Mouse (Mus musculus): ENCODE data around the gene Prima1.

Prima1 gene

DNA sequence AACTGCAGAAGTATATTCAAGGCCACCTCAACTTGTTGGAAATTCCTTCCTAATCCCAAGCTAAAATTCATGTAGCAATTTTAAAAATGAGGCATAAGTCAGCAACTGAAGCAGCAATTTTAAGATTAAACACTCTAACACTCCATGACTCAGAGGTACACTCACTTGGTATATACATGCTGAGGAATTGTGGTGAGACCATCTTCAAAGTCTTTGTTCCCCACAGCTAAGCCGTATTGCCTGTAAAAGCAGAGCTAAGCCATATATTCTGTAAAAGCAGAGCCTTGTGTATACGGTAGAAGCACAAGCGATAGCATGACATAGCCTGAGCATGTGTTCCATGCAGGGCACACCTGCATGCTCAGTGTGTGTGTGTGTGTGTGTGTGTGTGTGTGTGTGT, 86.5 kb downstream of the Prima1 start:
- no peak for DNase-seq (ENCODE audit: low read depth, low spot score)

DNA sequence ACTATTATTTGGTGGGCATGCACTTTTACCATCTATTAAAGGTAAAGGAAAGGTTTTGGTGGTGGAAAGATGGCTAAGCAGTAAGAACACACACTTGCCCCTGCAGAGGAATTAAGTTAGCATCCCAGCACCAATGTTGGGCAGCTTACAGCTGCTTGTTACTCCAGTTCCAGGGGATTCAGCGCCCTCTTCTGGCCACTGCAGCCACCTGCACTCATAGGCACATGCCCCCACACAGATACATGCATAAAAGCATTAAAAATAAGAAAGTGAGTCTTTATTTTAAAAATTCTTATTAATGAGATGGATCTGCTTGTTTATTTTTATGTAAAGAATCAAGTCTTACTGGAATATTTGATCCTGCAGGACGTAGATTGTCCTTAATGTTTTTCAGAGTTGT, 87.0 kb downstream of the Prima1 start:
- no peak for DNase-seq (ENCODE audit: low read depth, low spot score)

DNA sequence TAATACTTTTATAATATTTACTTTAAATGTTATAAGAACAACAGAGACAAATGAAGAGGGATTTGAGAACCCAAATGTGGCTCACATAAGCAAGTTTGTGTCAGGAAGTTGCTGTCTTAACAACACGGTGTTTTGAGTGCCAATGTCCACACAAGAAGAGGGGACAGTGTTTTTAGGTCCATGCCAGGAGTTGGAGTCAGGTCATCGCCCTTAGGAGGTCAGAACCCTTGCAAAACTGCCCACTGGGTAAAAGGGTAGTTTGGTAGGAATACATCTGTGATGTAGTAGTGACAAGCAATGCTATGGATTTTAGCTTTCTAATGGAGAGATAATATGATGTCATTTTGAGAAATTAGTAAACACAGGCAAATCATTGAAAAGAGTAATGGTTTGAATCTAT, 91.7 kb downstream of the Prima1 start:
- DNase-seq (ENCODE audit: low read depth, low spot score), result no peak

All from telencephalon, adult 2 months (tissue).